Mouse (Mus musculus): Measurements from ENCODE around the gene Rreb1. TPM values are rescaled to one million over a fixed set of nuclear protein-coding genes. Genes with fewer than 3 reads are reported as not detected.

Rreb1 gene
- total and polyA plus RNA-seq, 2 experiments from 2014 or later: 8.7 to 21.2 TPM

DNA sequence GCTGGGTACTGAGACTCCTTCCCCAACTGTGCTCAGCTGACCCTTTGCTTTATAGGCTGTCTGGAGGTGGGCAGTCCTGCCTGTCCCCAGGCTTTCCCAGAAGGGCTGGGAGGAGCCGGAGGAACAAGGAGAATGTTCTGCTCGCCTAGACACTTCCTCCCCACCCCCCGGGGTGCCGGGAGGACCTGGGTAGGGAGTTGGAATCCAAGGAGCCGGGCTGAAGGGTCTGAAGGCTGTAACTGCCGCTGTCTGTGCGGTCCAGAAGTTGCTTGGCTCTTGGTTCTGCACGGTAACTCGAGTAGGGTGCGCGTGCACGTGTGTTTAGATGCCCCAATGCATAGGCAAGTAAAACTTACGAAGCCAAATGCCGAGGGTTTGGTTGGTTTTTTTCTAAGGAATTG lies 75.8 kb downstream of the Rreb1 start:
- 0 out of 2 replicates have a peak, but pooled peaks have one; percentile 7 for ATAC-seq (ENCODE audit: insufficient read depth, low read depth)
- no peaks in the 10 kb centered on the region for H3K9me3 ChIP-seq (replicated peaks; ENCODE audit: control insufficient read depth, low read length)
- no peak for DNase-seq (ENCODE audit: low spot score)
- WGBS: 4% methylated on average over 14 of the region's 14 CpGs
- peak overlapping the region; percentile 64 for H3K4me2 ChIP-seq (ENCODE audit: low read depth, low read length)
- no peak overlapping the region; the same call in 1 of the 2 replicates for H3K9ac ChIP-seq (replicated peaks; ENCODE audit: low read depth, low read length)
- H3K27ac ChIP-seq (ENCODE audit: low read depth): peak overlapping the region; percentile 79
- peaks cover 33% of the 10 kb centered on the region for H3K4me1 ChIP-seq (ENCODE audit: control insufficient read depth, insufficient read depth)
- no peaks in the 10 kb centered on the region for H3K27me3 ChIP-seq (ENCODE audit: control insufficient read depth, insufficient read depth, low read length)
- peak overlapping the region; percentile 40 for H3K4me3 ChIP-seq (ENCODE audit: low read depth, low read length)
- TF ChIP-seq CTCF (IDR thresholded peaks at IDR 0.05; ENCODE audit: low read depth) (no peak), EP300 (IDR thresholded peaks at IDR 0.05; ENCODE audit: low read depth) (no peak)
- no peaks in the 10 kb centered on the region for H3K36me3 ChIP-seq (replicated peaks; ENCODE audit: control insufficient read depth, insufficient read depth, low read length)

DNA sequence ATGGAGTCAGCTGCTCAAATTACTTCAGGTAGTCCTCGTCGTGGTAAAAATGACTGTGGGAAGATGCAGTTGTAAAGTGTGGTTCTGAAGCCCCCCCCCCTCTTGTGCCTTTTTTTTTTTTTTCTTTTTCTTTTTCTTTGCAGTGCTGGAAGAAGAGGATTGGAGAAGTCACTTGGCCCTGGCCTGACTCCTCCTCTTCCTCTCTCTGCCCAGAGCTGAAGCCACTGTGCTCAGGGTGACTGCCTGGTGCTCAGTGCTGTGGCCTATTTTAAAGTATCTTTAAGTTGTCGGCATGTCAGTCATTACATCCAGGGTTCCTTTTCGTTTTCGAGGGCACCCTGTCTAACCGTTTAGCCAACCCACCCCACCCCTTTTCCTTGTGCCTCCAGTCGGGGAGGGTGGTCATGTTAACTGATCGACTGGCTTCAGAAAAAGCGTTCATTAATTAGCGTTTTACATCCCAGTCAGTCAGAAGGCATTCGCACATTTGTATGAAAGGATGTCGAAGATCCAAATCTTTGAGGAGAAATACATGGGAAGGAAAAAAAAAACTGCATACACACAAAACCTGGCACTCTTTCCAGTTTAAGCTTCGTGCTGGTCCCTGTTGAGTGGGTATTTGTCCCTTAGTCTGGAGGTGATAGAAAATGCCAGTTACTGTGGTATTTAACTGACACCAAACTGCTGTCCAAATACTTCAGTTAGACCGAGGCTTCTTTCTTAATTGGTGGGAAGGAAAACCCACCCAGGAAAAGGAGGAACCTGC lies 76.4 kb downstream of the Rreb1 start:
- 25% methylated on average over 14 of the region's 14 CpGs for WGBS
- peaks cover 33% of the 10 kb centered on the region for H3K4me1 ChIP-seq (ENCODE audit: control insufficient read depth, insufficient read depth)
- peak overlapping the region; percentile 64 for H3K4me2 ChIP-seq (ENCODE audit: low read depth, low read length)
- no peak for ATAC-seq (ENCODE audit: insufficient read depth, low read depth)
- peak overlapping the region; percentile 79 for H3K27ac ChIP-seq (ENCODE audit: low read depth)
- peak overlapping the region; percentile 40 for H3K4me3 ChIP-seq (ENCODE audit: low read depth, low read length)
- H3K27me3 ChIP-seq (ENCODE audit: control insufficient read depth, insufficient read depth, low read length): no peaks in the 10 kb centered on the region
- DNase-seq (ENCODE audit: low spot score): no peak
- H3K9ac ChIP-seq (replicated peaks; ENCODE audit: low read depth, low read length): peak overlapping the region; percentile 9; the same call in 1 of the 2 replicates
- no peaks in the 10 kb centered on the region for H3K36me3 ChIP-seq (replicated peaks; ENCODE audit: control insufficient read depth, insufficient read depth, low read length)
- TF ChIP-seq CTCF (IDR thresholded peaks at IDR 0.05; ENCODE audit: low read depth) (no peak), EP300 (IDR thresholded peaks at IDR 0.05; ENCODE audit: low read depth) (no peak)
- no peaks in the 10 kb centered on the region for H3K9me3 ChIP-seq (replicated peaks; ENCODE audit: control insufficient read depth, low read length)

DNA sequence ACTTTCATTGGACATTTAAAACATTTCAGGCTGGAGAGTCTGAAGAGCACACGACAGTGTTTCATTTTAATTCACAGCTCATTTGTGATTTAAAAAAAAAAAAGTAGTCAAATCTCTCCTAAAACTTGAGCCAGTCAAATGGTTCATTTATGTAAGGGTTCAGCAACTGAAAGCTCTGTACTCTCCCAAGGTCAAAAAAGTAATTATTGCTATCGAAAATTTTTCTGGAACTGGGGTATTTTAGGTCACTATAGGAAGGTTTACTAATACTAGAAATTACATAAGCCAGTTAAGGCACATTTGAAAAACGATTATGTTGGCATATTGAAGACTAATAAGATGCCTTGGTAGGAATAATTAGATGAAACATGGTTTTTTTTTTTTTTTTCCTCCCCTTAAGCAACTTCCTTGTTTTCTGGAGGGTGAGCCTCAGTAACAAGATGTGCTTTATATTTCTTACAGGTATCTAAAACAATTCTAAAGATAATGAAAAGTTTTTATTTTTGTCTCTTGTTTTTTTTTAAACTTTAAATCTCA lies 77.1 kb downstream of the Rreb1 start:
- DNase-seq (ENCODE audit: low spot score) (no peak), ATAC-seq (ENCODE audit: insufficient read depth, low read depth) (no peak)
- peak overlapping the region; percentile 64; the same call in 1 of the 2 replicates for H3K4me2 ChIP-seq (ENCODE audit: low read depth, low read length)
- H3K4me3 ChIP-seq (ENCODE audit: low read depth, low read length): no peak overlapping the region
- TF ChIP-seq CTCF (IDR thresholded peaks at IDR 0.05; ENCODE audit: low read depth) (no peak), EP300 (IDR thresholded peaks at IDR 0.05; ENCODE audit: low read depth) (no peak)
- no peaks in the 10 kb centered on the region for H3K36me3 ChIP-seq (replicated peaks; ENCODE audit: control insufficient read depth, insufficient read depth, low read length)
- no peak overlapping the region for H3K9ac ChIP-seq (replicated peaks; ENCODE audit: low read depth, low read length)
- peak overlapping the region; percentile 79 for H3K27ac ChIP-seq (ENCODE audit: low read depth)
- no peaks in the 10 kb centered on the region for H3K27me3 ChIP-seq (ENCODE audit: control insufficient read depth, insufficient read depth, low read length)
- 49% methylated on average over 3 of the region's 3 CpGs for WGBS
- peaks cover 33% of the 10 kb centered on the region for H3K4me1 ChIP-seq (ENCODE audit: control insufficient read depth, insufficient read depth)
- H3K9me3 ChIP-seq (replicated peaks; ENCODE audit: control insufficient read depth, low read length): no peaks in the 10 kb centered on the region

DNA sequence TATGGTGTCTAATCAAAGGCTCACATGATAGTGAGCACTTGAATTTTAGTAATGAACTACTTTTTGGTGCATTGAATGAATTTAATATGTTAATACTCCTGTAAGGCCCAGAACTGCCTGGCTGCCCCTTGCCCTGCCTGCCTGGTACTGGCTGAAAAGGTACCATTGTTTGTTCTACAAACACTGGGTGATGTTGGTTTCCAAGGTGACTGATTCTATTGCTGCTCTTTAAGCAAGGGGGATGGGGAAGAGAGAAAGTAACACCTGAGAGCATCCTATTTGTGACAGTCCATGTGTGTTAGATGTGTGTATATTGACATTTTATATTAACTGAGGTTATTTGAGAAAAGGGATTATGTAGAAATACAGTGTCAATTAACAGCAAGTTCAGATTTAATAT lies 77.6 kb downstream of the Rreb1 start:
- Histone ChIP-seq H3K9me3 (replicated peaks; ENCODE audit: control insufficient read depth, low read length) (no peaks in the 10 kb centered on the region), H3K27me3 (ENCODE audit: control insufficient read depth, insufficient read depth, low read length) (no peaks in the 10 kb centered on the region), H3K4me1 (ENCODE audit: control insufficient read depth, insufficient read depth) (peaks cover 33% of the 10 kb centered on the region), H3K4me3 (ENCODE audit: low read depth, low read length) (no peak overlapping the region), H3K27ac (ENCODE audit: low read depth) (no peak overlapping the region), H3K36me3 (replicated peaks; ENCODE audit: control insufficient read depth, insufficient read depth, low read length) (no peaks in the 10 kb centered on the region), H3K4me2 (ENCODE audit: low read depth, low read length) (no peak overlapping the region), H3K9ac (replicated peaks; ENCODE audit: low read depth, low read length) (no peak overlapping the region)
- no peak for DNase-seq (ENCODE audit: low spot score)
- no peak for ATAC-seq (ENCODE audit: insufficient read depth, low read depth)
- no peak for TF ChIP-seq CTCF (IDR thresholded peaks at IDR 0.05; ENCODE audit: low read depth)
- no peak for TF ChIP-seq EP300 (IDR thresholded peaks at IDR 0.05; ENCODE audit: low read depth)

DNA sequence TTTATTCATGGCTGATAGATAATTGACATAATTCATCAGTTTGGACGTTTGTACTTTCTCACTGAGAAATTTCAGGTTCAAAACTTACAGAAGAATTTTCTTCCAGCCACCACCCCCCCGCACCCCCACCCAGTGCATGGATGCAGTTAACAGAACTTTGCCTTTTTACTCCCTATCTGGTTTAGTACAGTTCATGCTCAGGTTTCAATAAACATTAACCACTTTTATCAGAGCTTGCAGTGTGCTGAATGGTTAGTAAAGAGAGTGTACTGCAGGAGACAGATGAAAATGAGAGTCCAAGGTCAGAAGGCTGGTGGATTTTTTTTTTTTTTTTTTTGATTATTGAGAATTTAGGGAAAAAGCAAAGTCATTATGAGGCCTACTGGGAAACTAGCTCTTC lies 78.3 kb downstream of the Rreb1 start:
- Histone ChIP-seq H3K9ac (replicated peaks; ENCODE audit: low read depth, low read length) (no peak overlapping the region), H3K4me1 (ENCODE audit: control insufficient read depth, insufficient read depth) (peaks cover 33% of the 10 kb centered on the region), H3K27me3 (ENCODE audit: control insufficient read depth, insufficient read depth, low read length) (no peaks in the 10 kb centered on the region), H3K27ac (ENCODE audit: low read depth) (peak overlapping the region; percentile 84; the same call in 1 of the 2 replicates), H3K4me3 (ENCODE audit: low read depth, low read length) (no peak overlapping the region), H3K4me2 (ENCODE audit: low read depth, low read length) (peak overlapping the region; percentile 87; the same call in 1 of the 2 replicates), H3K36me3 (replicated peaks; ENCODE audit: control insufficient read depth, insufficient read depth, low read length) (no peaks in the 10 kb centered on the region), H3K9me3 (replicated peaks; ENCODE audit: control insufficient read depth, low read length) (no peaks in the 10 kb centered on the region)
- WGBS: 68% methylated on average over 2 of the region's 2 CpGs
- TF ChIP-seq EP300 (IDR thresholded peaks at IDR 0.05; ENCODE audit: low read depth): no peak
- TF ChIP-seq CTCF (IDR thresholded peaks at IDR 0.05; ENCODE audit: low read depth): no peak
- DNase-seq (ENCODE audit: low spot score) (no peak), ATAC-seq (ENCODE audit: insufficient read depth, low read depth) (no peak)

All from heart, postnatal 0 days (tissue).